In the genomic region with DNA sequence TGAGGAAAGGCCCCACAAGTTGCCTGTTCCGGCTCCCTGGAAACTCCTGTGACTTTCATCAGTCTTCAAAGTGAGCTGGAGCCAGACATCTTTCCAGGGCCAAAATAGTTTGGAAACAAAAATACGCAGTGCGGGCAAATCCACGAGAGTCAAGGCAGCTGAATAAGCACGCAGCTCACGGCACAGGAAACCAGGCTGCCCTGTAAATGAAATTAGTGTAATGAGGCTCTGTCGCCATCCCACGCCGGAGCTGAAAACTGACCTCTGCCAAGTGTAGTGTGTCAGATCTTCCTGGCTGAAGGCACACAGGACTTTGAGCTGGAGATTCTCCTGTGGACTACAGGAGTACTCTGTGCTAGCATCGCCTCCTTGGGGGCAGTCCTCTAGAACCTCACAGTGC, we compare ENCODE assay signal across 12 mouse cellular contexts.
DNase-seq lines count a peak whose midpoint lies in the region; TF ChIP-seq lines count a peak whose summit lies in the region.
"Had no signal": no experiment of that assay in that cellular context is flagged by ENCODE, and none has a peak within 500 bp of the region (broad histone marks: within the 10 kb centered on the region; RNA-seq: fewer than 3 reads in every experiment).

No protein-coding gene starts in this region.

- no peaks in the 10 kb centered on the region; the same call in 1 of the 2 replicates for H3K4me1 ChIP-seq in heart, adult 2 months (ENCODE audit: control insufficient read depth, insufficient read depth, low read length)
- no peaks in the 10 kb centered on the region for H3K4me1 ChIP-seq in heart, embryonic 10.5 days
- H3K4me1 ChIP-seq in embryonic fibroblast, embryonic 13.5 days (ENCODE audit: control insufficient read depth, insufficient read depth, low read length), result no peaks in the 10 kb centered on the region; the same call in 1 of the 2 replicates
- H3K4me1 ChIP-seq in forebrain, embryonic 10.5 days, result no peaks in the 10 kb centered on the region
- H3K4me1 ChIP-seq: hindbrain, embryonic 15.5 days had no signal

- H3K9ac ChIP-seq in heart, adult 2 months (ENCODE audit: low read depth, low read length), result no peak overlapping the region
- H3K9ac ChIP-seq: hindbrain, embryonic 15.5 days had no signal

- no peak overlapping the region for H3K4me3 ChIP-seq in heart, adult 2 months
- no peak overlapping the region for H3K4me3 ChIP-seq in heart, embryonic 10.5 days
- H3K4me3 ChIP-seq in embryonic fibroblast, embryonic 13.5 days (ENCODE audit: insufficient read depth, low read length), result no peak overlapping the region
- H3K4me3 ChIP-seq in forebrain, embryonic 10.5 days, result no peak overlapping the region
- H3K4me3 ChIP-seq: hindbrain, embryonic 15.5 days had no signal

- no peak overlapping the region for H3K27ac ChIP-seq in heart, adult 2 months
- no peak overlapping the region for H3K27ac ChIP-seq in heart, embryonic 10.5 days
- no peak overlapping the region for H3K27ac ChIP-seq in embryonic fibroblast, embryonic 13.5 days (ENCODE audit: insufficient read depth, low read length)
- no peak overlapping the region for H3K27ac ChIP-seq in forebrain, embryonic 10.5 days
- H3K27ac ChIP-seq: hindbrain, embryonic 15.5 days; macrophage had no signal

- WGBS in heart, adult 2 months, result 37% methylated on average over 10 of the region's 10 CpGs
- WGBS in heart, embryonic 10.5 days, result 67% methylated on average over 10 of the region's 10 CpGs
- WGBS in forebrain, embryonic 10.5 days, result 80% methylated on average over 10 of the region's 10 CpGs

- 0 out of 2 replicates have a peak, but pooled peaks have one; percentile 7 for TF ChIP-seq CTCF in heart, adult 2 months (IDR thresholded peaks at IDR 0.05)
- peak; percentile 6; the same call in 1 of the 2 replicates for TF ChIP-seq CTCF in embryonic fibroblast, embryonic 13.5 days (IDR thresholded peaks at IDR 0.05; ENCODE audit: borderline replicate concordance, insufficient read depth, low read length)

- no peaks in the 10 kb centered on the region for H3K27me3 ChIP-seq in heart, adult 2 months (ENCODE audit: control insufficient read depth, insufficient read depth, low read length)
- H3K27me3 ChIP-seq in heart, embryonic 10.5 days (ENCODE audit: insufficient read depth, poor library complexity, severe bottlenecking), result no peaks in the 10 kb centered on the region
- no peaks in the 10 kb centered on the region for H3K27me3 ChIP-seq in forebrain, embryonic 10.5 days (ENCODE audit: poor library complexity, severe bottlenecking)
- H3K27me3 ChIP-seq: hindbrain, embryonic 15.5 days had no signal

- no peak for TF ChIP-seq POLR2A in heart, adult 2 months (IDR thresholded peaks at IDR 0.05; ENCODE audit: insufficient read depth, low read depth, low read length)
- no peak for TF ChIP-seq POLR2A in embryonic fibroblast, embryonic 13.5 days (IDR thresholded peaks at IDR 0.05; ENCODE audit: low read depth, low read length)

- H3K79me2 ChIP-seq in heart, adult 2 months (replicated peaks; ENCODE audit: control insufficient read depth, insufficient read depth, low read length), result no peaks in the 10 kb centered on the region

- intact Hi-C loops in heart, adult 2 months (cut with DNase I), result no loop called here
- intact Hi-C loops in left cerebral cortex, postnatal 25 days (cut with DNase I), result no loop called here

- H3K9me3 ChIP-seq in heart, embryonic 10.5 days, result no peaks in the 10 kb centered on the region
- H3K9me3 ChIP-seq in forebrain, embryonic 10.5 days, result no peaks in the 10 kb centered on the region
- H3K9me3 ChIP-seq: hindbrain, embryonic 15.5 days had no signal

- H3K36me3 ChIP-seq in heart, adult 2 months (ENCODE audit: control insufficient read depth, insufficient read depth, low read length), result no peaks in the 10 kb centered on the region
- H3K36me3 ChIP-seq in heart, embryonic 10.5 days, result no peaks in the 10 kb centered on the region
- no peaks in the 10 kb centered on the region for H3K36me3 ChIP-seq in forebrain, embryonic 10.5 days (replicated peaks)
- H3K36me3 ChIP-seq: hindbrain, embryonic 15.5 days had no signal

- DNase-seq in heart, adult 2 months, result peak in 1 of 2 experiments; percentile 2
- DNase-seq in heart, embryonic 10.5 days (ENCODE audit: low spot score), result no peak
- peak; percentile 38 for DNase-seq in Muller cell, postnatal 12 days (ENCODE audit: inconsistent ontology term)
- DNase-seq in kidney, postnatal 36 days, result peak; percentile 5 to 32
- no peak for DNase-seq in forebrain, embryonic 10.5 days (ENCODE audit: extremely low spot score, low spot score)
- DNase-seq in left cerebral cortex, postnatal 25 days (ENCODE audit: low spot score in 2 of 2), result no peak
- DNase-seq: adrenal gland, postnatal 10 days; right cerebral cortex, postnatal 14 days; thymus, postnatal 25 days had no signal

- TF ChIP-seq EP300 in heart, adult 2 months (IDR thresholded peaks at IDR 0.05; ENCODE audit: insufficient read depth, low read depth, low read length), result no peak

Comparison
In these comparisons a context has a peak if more than half of its experiments do, and no peak if none do; other contexts are left out.
1. DNase-seq: peak in Muller cell, postnatal 12 days (single experiment) and kidney, postnatal 36 days (2 of 2); none in heart, embryonic 10.5 days (single experiment), forebrain, embryonic 10.5 days (single experiment) and left cerebral cortex, postnatal 25 days (0 of 2).